Mouse (Mus musculus) small intestine, adult 2 months (tissue): ENCODE measurements at regions not wholly inside any gene's neighbourhood (a gene's known extent, or its start where the extent isn't known, plus 50 kb on each side); places are given as distances from the start of the nearest gene placed in this dataset.

Experiments
- H3K27ac ChIP-seq: fragments of 200-500 bp; 2 replicates; pipeline ENCODE4 v1.5.1; 2012; ENCODE audit warnings: low read depth, low read length, control low read depth, inconsistent platforms; ENCODE audit not compliant: insufficient read depth
- H3K27me3 ChIP-seq: fragments of 200-500 bp; 2 replicates; pipeline ENCODE4 v1.6.1; 2012; ENCODE audit warnings: mild to moderate bottlenecking, moderate library complexity, low read length, inconsistent platforms; ENCODE audit not compliant: control insufficient read depth, insufficient read depth
- H3K36me3 ChIP-seq: fragments of 200-500 bp; 2 replicates; pipeline ENCODE4 v1.6.1; 2012; ENCODE audit warnings: mild to moderate bottlenecking, low read length, control low read depth, inconsistent platforms; ENCODE audit not compliant: control insufficient read depth, insufficient read depth
- H3K4me1 ChIP-seq: fragments of 200-500 bp; 2 replicates; pipeline ENCODE4 v1.6.1; 2012; ENCODE audit warnings: low read length, inconsistent platforms, mixed read lengths; ENCODE audit not compliant: control insufficient read depth, insufficient read depth, insufficient read length
- H3K4me3 ChIP-seq: fragments of 200-500 bp; 2 replicates; pipeline ENCODE4 v1.5.1; 2012; ENCODE audit warnings: low read depth, mild to moderate bottlenecking, control low read depth, inconsistent platforms, low read length, moderate library complexity
- CTCF ChIP-seq: fragments of 200-500 bp; IDR thresholded peaks from 2 replicates; pipeline ENCODE4 v1.5.1; 2012; ENCODE audit warnings: low read depth, mild to moderate bottlenecking, control low read depth, inconsistent platforms, low read length, moderate library complexity, mixed read lengths; ENCODE audit not compliant: insufficient replicate concordance, insufficient read length; ENCODE audit errors: extremely low read depth
- POLR2A ChIP-seq: fragments of 200-500 bp; IDR thresholded peaks from 2 replicates; pipeline ENCODE4 v1.6.1; 2012; ENCODE audit warnings: low read depth, mild to moderate bottlenecking, control low read depth, inconsistent platforms, low read length, moderate library complexity
- WGBS: fragments of 180-500 bp; shearing (Covaris S2); methylation state at CpG from one replicate; pipeline ENCODE4 v1.1.7; 2018; 5-methylcytosine and 5-hydroxymethylcytosine counted together

DNA sequence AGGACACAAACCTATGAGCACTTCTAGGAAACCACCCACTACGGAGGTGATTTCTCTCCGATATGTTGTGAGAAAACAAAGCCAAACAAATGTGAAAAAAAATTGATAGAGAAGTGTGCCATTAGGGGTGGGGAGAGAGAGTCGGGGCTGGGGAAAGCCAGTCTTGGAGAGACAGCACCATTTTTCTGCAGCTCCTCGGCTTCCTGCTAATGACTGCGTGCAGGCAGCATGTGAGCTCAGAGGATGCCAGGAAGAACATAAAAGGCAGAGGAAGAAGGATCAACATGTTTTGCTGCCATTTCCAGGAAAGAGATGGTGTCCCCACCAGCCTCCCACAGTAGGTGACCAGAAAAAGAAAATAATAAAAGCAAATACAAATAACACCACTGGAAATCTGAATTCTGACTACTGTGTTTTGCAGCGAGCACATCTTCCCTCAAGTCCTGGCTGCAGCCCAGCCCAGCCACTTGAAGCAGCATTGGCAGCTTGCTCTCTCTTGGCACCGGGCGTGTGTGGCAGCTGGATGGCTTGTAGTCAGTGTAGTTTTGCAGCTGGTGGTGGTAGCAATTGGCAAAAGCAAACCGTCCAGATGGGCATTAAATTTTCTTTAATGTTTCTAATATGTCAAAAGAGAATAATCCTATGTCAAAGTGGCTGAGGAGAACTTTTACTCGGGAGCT is 152.9 kb upstream of the 1700066M21Rik start:
- Histone ChIP-seq H3K4me1 (no peaks in the 10 kb centered on the region), H3K27ac (no peak overlapping the region), H3K4me3 (no peak overlapping the region), H3K27me3 (no peaks in the 10 kb centered on the region), H3K36me3 (no peaks in the 10 kb centered on the region)
- TF ChIP-seq POLR2A: no peak
- no peak for TF ChIP-seq CTCF
- WGBS: 66% methylated on average over 10 of the region's 10 CpGs

DNA sequence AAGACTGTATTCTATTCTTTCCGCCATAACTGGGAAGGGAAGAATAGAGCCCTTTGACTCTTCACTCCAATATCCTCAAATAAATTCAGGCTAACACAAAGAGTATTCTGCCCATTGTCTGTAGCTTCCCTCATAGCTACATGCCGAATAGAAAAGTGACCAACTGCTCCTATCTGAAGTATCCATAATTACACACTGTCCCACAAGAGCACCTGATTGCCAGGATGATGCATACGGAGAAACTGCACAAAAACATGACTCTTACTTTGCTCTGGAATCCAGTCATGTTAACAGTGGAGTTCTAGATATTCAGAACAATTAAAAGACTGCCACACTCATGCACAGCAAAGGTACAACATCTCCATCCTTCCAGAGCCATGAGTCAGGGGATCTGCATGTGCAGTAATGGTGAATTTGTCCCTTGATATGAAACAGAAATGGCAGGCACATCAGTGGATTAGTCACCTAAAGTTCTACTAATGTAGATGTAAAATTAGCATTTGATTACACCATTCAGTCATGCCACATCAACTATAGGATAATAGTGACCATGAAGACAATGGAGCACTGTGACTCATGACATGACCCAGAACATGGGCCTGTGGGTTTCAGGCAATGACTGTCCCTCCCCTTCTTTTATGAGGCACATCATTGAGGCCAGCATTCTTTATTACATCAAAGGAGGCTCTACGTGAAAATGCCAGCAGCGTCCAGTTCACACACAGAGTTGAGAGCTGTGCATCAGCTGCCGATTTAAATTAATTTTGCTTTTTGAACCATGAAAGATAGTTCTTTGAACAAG is 133.6 kb upstream of the 1700066M21Rik start:
- Histone ChIP-seq H3K36me3 (no peaks in the 10 kb centered on the region), H3K4me1 (no peaks in the 10 kb centered on the region), H3K4me3 (no peak overlapping the region), H3K27me3 (no peaks in the 10 kb centered on the region), H3K27ac (no peak overlapping the region)
- 87% methylated on average over 6 of the region's 6 CpGs for WGBS
- no peak for TF ChIP-seq CTCF
- TF ChIP-seq POLR2A: no peak

DNA sequence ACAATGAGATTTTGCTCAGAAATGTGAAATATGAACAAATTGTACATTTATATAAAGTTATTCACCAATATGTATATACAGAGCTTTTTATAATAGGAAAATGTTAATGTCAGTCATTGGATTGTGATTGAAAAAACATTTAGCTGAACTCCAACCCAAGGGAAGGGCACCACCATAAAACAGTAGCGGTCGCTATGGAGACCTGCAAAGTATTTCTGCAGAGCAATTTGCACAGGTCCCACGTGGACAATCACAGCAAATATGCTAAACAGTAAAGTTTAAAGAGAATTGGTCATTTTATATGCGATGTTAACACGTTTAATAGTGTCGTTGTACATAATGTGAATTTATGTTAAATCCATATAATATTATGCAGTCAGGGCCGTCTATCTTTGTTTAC is 117.8 kb upstream of the 1700066M21Rik start:
- WGBS: 46% methylated on average over 7 of the region's 7 CpGs
- H3K36me3 ChIP-seq: no peaks in the 10 kb centered on the region
- H3K27ac ChIP-seq: no peak overlapping the region
- TF ChIP-seq POLR2A (no peak), CTCF (no peak)
- H3K27me3 ChIP-seq: no peaks in the 10 kb centered on the region
- H3K4me1 ChIP-seq: no peaks in the 10 kb centered on the region
- H3K4me3 ChIP-seq: no peak overlapping the region

DNA sequence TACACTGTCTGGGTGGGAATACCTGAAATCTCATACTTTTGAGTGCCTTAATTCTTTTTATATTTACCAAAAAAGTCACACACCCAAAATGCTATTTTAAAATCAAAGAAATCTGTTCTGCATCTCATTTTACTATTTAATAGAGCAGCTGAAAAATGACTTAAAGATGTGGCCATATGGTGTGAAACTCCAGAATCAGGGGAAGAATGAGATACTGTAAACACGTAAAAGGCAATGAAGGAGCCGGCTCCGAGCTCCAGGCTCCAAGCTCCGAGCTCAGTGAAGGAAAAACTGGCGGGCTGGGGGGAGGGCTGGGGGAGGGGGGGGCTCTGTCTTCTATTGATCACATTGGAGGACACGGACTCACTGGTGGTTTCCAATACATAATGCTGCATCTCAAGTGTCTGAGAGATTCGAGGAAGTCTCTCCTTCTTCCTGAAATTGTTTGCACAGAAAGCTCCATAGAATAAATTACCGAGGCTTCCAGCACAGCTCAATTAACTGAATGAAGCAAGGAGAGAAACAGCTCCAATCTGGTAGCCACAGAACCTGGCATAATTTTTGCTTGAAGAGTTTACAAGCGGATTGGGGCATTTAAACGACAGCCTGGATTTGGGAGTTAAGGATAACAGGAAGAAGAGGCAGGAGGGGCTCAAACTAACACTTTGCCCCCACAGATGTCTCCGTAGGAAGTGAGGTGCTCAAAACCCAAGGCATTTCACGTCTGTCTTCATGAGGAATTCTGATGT is 112.2 kb upstream of the 1700066M21Rik start:
- TF ChIP-seq CTCF (no peak), POLR2A (no peak)
- Histone ChIP-seq H3K27me3 (no peaks in the 10 kb centered on the region), H3K27ac (no peak overlapping the region), H3K4me3 (no peak overlapping the region), H3K36me3 (no peaks in the 10 kb centered on the region), H3K4me1 (no peaks in the 10 kb centered on the region)
- 67% methylated on average over 12 of the region's 12 CpGs for WGBS

DNA sequence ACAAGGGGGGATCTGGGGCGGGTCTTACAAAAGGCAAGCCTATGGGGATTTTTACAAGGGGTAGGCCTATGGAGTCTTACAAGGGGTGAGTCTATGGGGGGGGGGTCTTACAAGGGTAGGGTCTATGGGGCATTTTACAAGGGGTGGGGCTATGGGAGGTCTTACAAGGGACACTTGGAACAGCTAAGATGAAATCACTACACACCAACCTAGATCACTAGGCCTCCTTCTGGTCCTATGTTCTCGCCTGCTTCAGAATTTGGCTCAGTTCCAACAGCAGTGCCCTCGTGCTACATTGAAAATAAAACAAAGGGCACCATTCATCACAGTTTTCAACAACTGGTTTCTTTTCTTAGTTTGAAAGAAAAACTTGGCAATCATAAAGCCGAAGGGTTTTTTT is 110.7 kb upstream of the 1700066M21Rik start:
- H3K4me3 ChIP-seq: no peak overlapping the region
- TF ChIP-seq CTCF: no peak
- TF ChIP-seq POLR2A: no peak
- H3K4me1 ChIP-seq: no peaks in the 10 kb centered on the region
- H3K27me3 ChIP-seq: no peaks in the 10 kb centered on the region
- no peaks in the 10 kb centered on the region for H3K36me3 ChIP-seq
- H3K27ac ChIP-seq: no peak overlapping the region
- 36% methylated on average over 4 of the region's 4 CpGs for WGBS

DNA sequence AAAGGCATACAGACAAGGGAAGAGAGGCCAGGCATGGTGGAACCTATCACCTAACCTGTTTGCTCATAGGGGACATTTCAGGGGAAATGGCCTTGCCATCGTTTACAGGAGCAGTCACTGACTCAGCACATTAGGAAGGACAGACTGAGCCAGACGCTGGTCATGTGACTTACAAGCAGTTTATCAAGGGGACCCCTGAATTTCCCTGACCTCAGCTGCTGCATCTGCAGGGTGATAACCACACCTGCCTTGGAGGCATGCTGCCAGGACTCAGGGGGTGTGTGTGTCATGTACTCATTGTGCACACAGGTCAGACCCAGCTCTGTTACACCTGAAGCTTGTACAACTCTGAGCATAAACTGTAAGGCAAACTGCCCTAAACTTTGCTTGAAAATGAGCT is 109.6 kb upstream of the 1700066M21Rik start:
- TF ChIP-seq POLR2A (no peak), CTCF (no peak)
- no peak overlapping the region for H3K27ac ChIP-seq
- no peaks in the 10 kb centered on the region for H3K4me1 ChIP-seq
- no peaks in the 10 kb centered on the region for H3K36me3 ChIP-seq
- no peak overlapping the region for H3K4me3 ChIP-seq
- no peaks in the 10 kb centered on the region for H3K27me3 ChIP-seq
- WGBS: 11% methylated on average over 2 of the region's 2 CpGs

DNA sequence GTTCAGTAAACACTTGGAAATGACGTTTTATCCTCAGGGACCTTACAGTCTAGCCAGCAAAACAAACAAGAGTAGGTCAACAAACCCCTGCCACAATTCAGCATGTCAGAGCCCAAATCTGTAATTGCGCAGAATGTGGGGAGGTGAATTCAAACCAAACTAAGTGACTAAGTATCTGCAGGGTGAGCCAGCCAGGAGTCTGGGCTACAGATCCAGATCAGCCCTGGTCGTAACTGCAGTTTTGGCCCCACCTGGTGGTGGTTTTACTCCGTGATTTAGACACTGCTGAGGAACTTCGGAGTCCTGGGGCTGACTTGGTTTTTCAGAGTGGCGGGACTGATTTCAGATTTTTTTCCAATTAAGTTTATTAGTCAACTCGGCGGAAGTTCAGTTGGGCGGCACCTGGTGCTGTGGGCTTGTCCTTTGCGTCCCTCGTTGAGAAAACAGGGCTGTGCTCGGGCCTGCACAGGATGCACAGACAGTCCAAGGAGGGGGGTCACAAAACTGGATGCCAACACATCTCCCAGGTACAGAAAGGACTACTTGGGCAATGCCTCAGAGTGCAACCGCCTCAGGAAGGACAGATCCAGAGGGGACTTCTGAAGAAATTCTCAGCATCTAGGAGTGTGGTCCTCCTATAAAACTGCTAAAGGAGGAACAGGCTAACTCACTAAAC is 107.6 kb upstream of the 1700066M21Rik start:
- WGBS: 38% methylated on average over 13 of the region's 13 CpGs
- H3K36me3 ChIP-seq: no peaks in the 10 kb centered on the region
- no peaks in the 10 kb centered on the region for H3K4me1 ChIP-seq
- TF ChIP-seq CTCF (no peak), POLR2A (no peak)
- no peak overlapping the region for H3K4me3 ChIP-seq
- H3K27me3 ChIP-seq: no peaks in the 10 kb centered on the region
- H3K27ac ChIP-seq: no peak overlapping the region
